Mouse (Mus musculus): ENCODE measurements at regions not wholly inside any gene's neighbourhood (a gene's known extent, or its start where the extent isn't known, plus 50 kb on each side); places are given as distances from the start of the nearest gene placed in this dataset.
A peak's percentile ranks its signal among the peaks of the same experiment; 100 is the strongest.

GRCm38 (mm10) chr2:28351445-28351844, 95.2 kb upstream of the Ppp1r26 start:
- DNase-seq, result no peak

GRCm38 (mm10) chr2:28352903-28353302, 93.7 kb upstream of the Ppp1r26 start:
- no peak for DNase-seq

GRCm38 (mm10) chr2:28362199-28362598, 84.4 kb upstream of the Ppp1r26 start:
- DNase-seq, result no peak

- no peak for DNase-seq
These were observed 82.0 kb upstream of the Ppp1r26 start for GRCm38 (mm10) chr2:28364623-28365022.

- DNase-seq, result no peak
These were observed 80.8 kb upstream of the Ppp1r26 start for GRCm38 (mm10) chr2:28365756-28366155.

- DNase-seq, result peak; percentile 57
These were observed 71.8 kb upstream of the Ppp1r26 start for GRCm38 (mm10) chr2:28374838-28375237.

- DNase-seq, result no peak
These were observed 68.4 kb upstream of the Ppp1r26 start for GRCm38 (mm10) chr2:28377948-28378822.

GRCm38 (mm10) chr2:28382051-28382802, 64.4 kb upstream of the Ppp1r26 start:
- no peak for DNase-seq

- no peak for DNase-seq
These were observed 61.7 kb upstream of the Ppp1r26 start for GRCm38 (mm10) chr2:28384875-28385274.

- DNase-seq, result no peak
These were observed 59.8 kb upstream of the Ppp1r26 start for GRCm38 (mm10) chr2:28386784-28387183.

GRCm38 (mm10) chr2:28387422-28387836, 59.2 kb upstream of the Ppp1r26 start:
- peak; percentile 74 for DNase-seq

- no peak for DNase-seq
These were observed 58.7 kb upstream of the Ppp1r26 start for GRCm38 (mm10) chr2:28387926-28388325.

- DNase-seq, result no peak
These were observed 56.9 kb upstream of the Ppp1r26 start for GRCm38 (mm10) chr2:28389703-28390102.

GRCm38 (mm10) chr2:28395391-28395790, 51.2 kb upstream of the Ppp1r26 start:
- DNase-seq, result no peak

All from right cerebral cortex, postnatal 14 days (tissue).